Mouse (Mus musculus) bone marrow, adult 2 months (tissue): Measurements from ENCODE around the gene Cib4.

ENCODE experiments used
- CTCF ChIP-seq: fragments of 200-500 bp; IDR thresholded peaks from 2 replicates; pipeline ENCODE4 v1.5.1; 2011; ENCODE audit warnings: low read length, control low read depth; ENCODE audit not compliant: control insufficient read depth, insufficient read depth
- POLR2A ChIP-seq: fragments of 200-500 bp; IDR thresholded peaks from 2 replicates; pipeline ENCODE4 v1.6.1; 2011; ENCODE audit warnings: low read depth, mild to moderate bottlenecking, control low read depth, low read length, borderline replicate concordance; ENCODE audit not compliant: control insufficient read depth

- no peak for TF ChIP-seq POLR2A
- no peak for TF ChIP-seq CTCF
Observed at GRCm38 (mm10) chr5:30522406-30522805, 23.2 kb downstream of the Cib4 start.
